Mouse (Mus musculus) lung, adult 2 months (tissue): ENCODE measurements around the gene Them7. TPM values are rescaled to one million over a fixed set of nuclear protein-coding genes. Genes with fewer than 3 reads are reported as not detected.

Source experiments
- DNase-seq: peaks from one replicate; pipeline ENCODE4 v3.0.0; 2022
- H3K4me1 ChIP-seq: fragments of 200-500 bp; 2 replicates; pipeline ENCODE4 v1.6.1; 2011; ENCODE audit warnings: low read length; ENCODE audit not compliant: control insufficient read depth, insufficient read depth
- H3K4me3 ChIP-seq: fragments of 200-500 bp; replicated peaks from 2 replicates; pipeline ENCODE3; 2011; ENCODE audit warnings: low read depth, mild to moderate bottlenecking, control low read depth, low read length; ENCODE audit errors: extremely low read depth
- CTCF ChIP-seq: fragments of 200-500 bp; IDR thresholded peaks from 2 replicates; pipeline ENCODE4 v1.5.1; 2011; ENCODE audit warnings: mild to moderate bottlenecking, low read length, control low read depth; ENCODE audit not compliant: insufficient read depth
- POLR2A ChIP-seq: fragments of 200-500 bp; IDR thresholded peaks from 2 replicates; pipeline ENCODE4 v1.6.1; 2011; ENCODE audit warnings: low read depth, mild to moderate bottlenecking, control low read depth, low read length, borderline replicate concordance; ENCODE audit errors: extremely low read depth
- WGBS: fragments of 180-500 bp; shearing (Covaris S2); methylation state at CpG from one replicate; pipeline ENCODE4 v1.1.7; 2018; 5-methylcytosine and 5-hydroxymethylcytosine counted together
- polyA plus RNA-seq: library from polyadenylated mRNA; depleted of rRNA; stranded (reverse); fragments of >200 nt; gene quantifications from 2 replicates; pipeline ENCODE4 v1.2.3, GENCODE M21; 2012

The Them7 gene
- polyA plus RNA-seq, 1 experiment = not detected

- 93% methylated on average over 4 of the region's 4 CpGs for WGBS
- no peak overlapping the region for H3K4me3 ChIP-seq
These were observed 176.4 kb downstream of the Them7 start for GRCm38 (mm10) chr2:105400558-105400957.

GRCm38 (mm10) chr2:105402180-105402579 is 178.1 kb downstream of the Them7 start:
- whole genome bisulfite sequencing = 86% methylated on average over 2 of the region's 2 CpGs
- DNase-seq = no peak
- TF ChIP-seq POLR2A (no peak), CTCF (no peak)

More at GRCm38 (mm10) chr2:105400558-105400957, 176.4 kb downstream of the Them7 start:
- no peak for DNase-seq
- H3K4me1 ChIP-seq = peaks cover 10% of the 10 kb centered on the region
- TF ChIP-seq POLR2A (no peak), CTCF (no peak)

GRCm38 (mm10) chr2:105408511-105408910 is 184.4 kb downstream of the Them7 start:
- 49% methylated on average over 4 of the region's 4 CpGs for WGBS
- Histone ChIP-seq H3K4me3 (no peak overlapping the region), H3K4me1 (no peaks in the 10 kb centered on the region)
- no peak for TF ChIP-seq POLR2A
- no peak for TF ChIP-seq CTCF
- DNase-seq = peak; percentile 8

More at GRCm38 (mm10) chr2:105402180-105402579, 178.1 kb downstream of the Them7 start:
- H3K4me1 ChIP-seq = peaks cover 6% of the 10 kb centered on the region
- no peak overlapping the region for H3K4me3 ChIP-seq

GRCm38 (mm10) chr2:105409253-105409652 is 185.1 kb downstream of the Them7 start:
- Histone ChIP-seq H3K4me3 (no peak overlapping the region), H3K4me1 (no peaks in the 10 kb centered on the region)
- DNase-seq = no peak
- WGBS = 88% methylated on average over 1 of the region's 1 CpGs
- TF ChIP-seq POLR2A (no peak), CTCF (no peak)

- Histone ChIP-seq H3K4me1 (no peaks in the 10 kb centered on the region), H3K4me3 (no peak overlapping the region)
- TF ChIP-seq POLR2A = no peak
- no peak for TF ChIP-seq CTCF
- no peak for DNase-seq
- 32% methylated on average over 2 of the region's 2 CpGs for WGBS
These were observed 190.2 kb downstream of the Them7 start for GRCm38 (mm10) chr2:105414309-105414708.

- TF ChIP-seq CTCF = no peak
- Histone ChIP-seq H3K4me3 (no peak overlapping the region), H3K4me1 (no peaks in the 10 kb centered on the region)
- 66% methylated on average over 7 of the region's 7 CpGs for WGBS
- DNase-seq = no peak
These were observed 192.0 kb downstream of the Them7 start for GRCm38 (mm10) chr2:105416046-105416659.

- TF ChIP-seq CTCF (no peak), POLR2A (no peak)
- no peaks in the 10 kb centered on the region for H3K4me1 ChIP-seq
- H3K4me3 ChIP-seq = no peak overlapping the region
- 41% methylated on average over 8 of the region's 8 CpGs for WGBS
- no peak for DNase-seq
These were observed 192.7 kb downstream of the Them7 start for GRCm38 (mm10) chr2:105416660-105417348.

- TF ChIP-seq CTCF = no peak
- no peak for TF ChIP-seq POLR2A
- H3K4me1 ChIP-seq = no peaks in the 10 kb centered on the region
- DNase-seq = no peak
- H3K4me3 ChIP-seq = no peak overlapping the region
- 54% methylated on average over 5 of the region's 5 CpGs for WGBS
These were observed 193.5 kb downstream of the Them7 start for GRCm38 (mm10) chr2:105417663-105418062.

- no peaks in the 10 kb centered on the region for H3K4me1 ChIP-seq
- DNase-seq = no peak
- H3K4me3 ChIP-seq = no peak overlapping the region
- no peak for TF ChIP-seq CTCF
- no peak for TF ChIP-seq POLR2A
- WGBS = 75% methylated on average over 12 of the region's 12 CpGs
These were observed 194.6 kb downstream of the Them7 start for GRCm38 (mm10) chr2:105418629-105419227.
